Mouse (Mus musculus) myocyte (in vitro differentiated cells): ENCODE data around the gene 6030498E09Rik. TPM values are rescaled to one million over a fixed set of nuclear protein-coding genes. Genes with fewer than 3 reads are reported as not detected.

ENCODE experiments used
- H3K27me3 ChIP-seq: one replicate; pipeline ENCODE4 v1.6.1; 2011; ENCODE audit not compliant: control insufficient read depth, insufficient read depth, insufficient read length
- H3K36me3 ChIP-seq: one replicate; pipeline ENCODE4 v1.6.1; 2011; ENCODE audit not compliant: control insufficient read depth, insufficient read depth
- H3K4me2 ChIP-seq: one replicate; pipeline ENCODE4 v1.6.1; 2011; ENCODE audit warnings: low read depth, control low read depth
- H3K4me3 ChIP-seq: one replicate; pipeline ENCODE4 v1.5.1; 2011; ENCODE audit warnings: mild to moderate bottlenecking, control low read depth, moderate library complexity
- H3K79me2 ChIP-seq: one replicate; pipeline ENCODE4 v1.6.1; 2011; ENCODE audit not compliant: control insufficient read depth, insufficient read depth
- H3ac ChIP-seq: one replicate; pipeline ENCODE4 v1.6.1; 2011; ENCODE audit not compliant: control insufficient read depth, insufficient read length
- CEBPB ChIP-seq: IDR thresholded peaks from 2 replicates; pipeline ENCODE4 v1.6.1; 2011; ENCODE audit warnings: mild to moderate bottlenecking, moderate library complexity; ENCODE audit not compliant: poor library complexity, insufficient read depth, severe bottlenecking
- E2F4 ChIP-seq: IDR thresholded peaks from one replicate; pipeline ENCODE4 v1.6.1; 2011; ENCODE audit warnings: mild to moderate bottlenecking, control low read depth, moderate library complexity; ENCODE audit not compliant: insufficient read depth
- MAX ChIP-seq: IDR thresholded peaks from one replicate; pipeline ENCODE4 v1.6.1; 2011; ENCODE audit warnings: low read depth, mild to moderate bottlenecking, control low read depth
- MYOD1 ChIP-seq, 3 experiments: IDR thresholded peaks; one replicate each; pipeline ENCODE4 v1.6.1; 2011; ENCODE audit warnings: control low read depth in 2 of 3, low read depth in 2 of 3, mild to moderate bottlenecking in 2 of 3, moderate library complexity in 1 of 3; ENCODE audit not compliant: insufficient read length in 2 of 3, control insufficient read depth in 1 of 3
- MYOG ChIP-seq, 3 experiments: IDR thresholded peaks; one replicate each; pipeline ENCODE4 v1.6.1; 2011; ENCODE audit warnings: control low read depth in 2 of 3, low read depth in 2 of 3, mild to moderate bottlenecking in 2 of 3; ENCODE audit not compliant: insufficient read length in 2 of 3, control insufficient read depth in 1 of 3, insufficient read depth in 1 of 3
- POLR2A ChIP-seq: IDR thresholded peaks from one replicate; pipeline ENCODE4 v1.6.1; 2011; ENCODE audit warnings: low read depth, mild to moderate bottlenecking, control low read depth, moderate library complexity; ENCODE audit not compliant: insufficient read length
- POLR2AphosphoS2 ChIP-seq: IDR thresholded peaks from one replicate; pipeline ENCODE4 v1.6.1; 2011; ENCODE audit warnings: low read depth, control low read depth; ENCODE audit not compliant: insufficient read length
- REST ChIP-seq: IDR thresholded peaks from one replicate; pipeline ENCODE4 v1.6.1; 2011; ENCODE audit warnings: mild to moderate bottlenecking, control low read depth, moderate library complexity; ENCODE audit not compliant: insufficient read depth, insufficient read length
- SRF ChIP-seq: IDR thresholded peaks from one replicate; pipeline ENCODE4 v1.6.1; 2011; ENCODE audit warnings: low read depth; ENCODE audit not compliant: control insufficient read depth, insufficient read length
- TCF12 ChIP-seq: IDR thresholded peaks from one replicate; pipeline ENCODE4 v1.6.1; 2011; ENCODE audit warnings: mild to moderate bottlenecking, control low read depth; ENCODE audit not compliant: poor library complexity, insufficient read depth, severe bottlenecking
- TCF3 ChIP-seq: IDR thresholded peaks from one replicate; pipeline ENCODE4 v1.6.1; 2011; ENCODE audit warnings: low read depth, control low read depth; ENCODE audit not compliant: insufficient read length
- USF1 ChIP-seq: IDR thresholded peaks from one replicate; pipeline ENCODE4 v1.6.1; 2011; ENCODE audit warnings: low read depth, mild to moderate bottlenecking, control low read depth, moderate library complexity
- polyA plus RNA-seq: library from polyadenylated mRNA; unstranded; fragments of >200 nt; fragmentation: generic; extraction: Trizol; gene quantifications from one replicate; pipeline ENCODE4 v1.2.1, GENCODE M21; 2012; ENCODE audit warnings: missing spikeins

Gene 6030498E09Rik
- polyA plus RNA-seq, 1 experiment, result not detected

GRCm38 (mm10) chrX:38771453-38771852, 1.0 kb upstream of the 6030498E09Rik start:
- Histone ChIP-seq H3K4me2 (no peak overlapping the region), H3K36me3 (no peaks in the 10 kb centered on the region), H3K27me3 (no peaks in the 10 kb centered on the region), H3ac (no peak overlapping the region), H3K4me3 (no peak overlapping the region), H3K79me2 (no peaks in the 10 kb centered on the region)
- no peak for TF ChIP-seq REST
- TF ChIP-seq TCF3, result no peak
- no peak for TF ChIP-seq E2F4
- TF ChIP-seq POLR2AphosphoS2, result no peak
- no peak for TF ChIP-seq USF1
- TF ChIP-seq TCF12, result no peak
- no peak for TF ChIP-seq MAX
- TF ChIP-seq POLR2A, result no peak
- TF ChIP-seq MYOG (IDR thresholded peaks at IDR 0.05; ENCODE audit: control insufficient read depth in 1 of 3, insufficient read depth in 1 of 3, insufficient read length in 2 of 3, low read depth in 2 of 3), result no peak
- TF ChIP-seq CEBPB, result no peak
- no peak for TF ChIP-seq MYOD1 (IDR thresholded peaks at IDR 0.05; ENCODE audit: control insufficient read depth in 1 of 3, insufficient read length in 2 of 3, low read depth in 2 of 3)
- no peak for TF ChIP-seq SRF

- Histone ChIP-seq H3K27me3 (no peaks in the 10 kb centered on the region), H3K4me2 (no peak overlapping the region), H3ac (no peak overlapping the region), H3K79me2 (no peaks in the 10 kb centered on the region), H3K4me3 (no peak overlapping the region), H3K36me3 (no peaks in the 10 kb centered on the region)
- TF ChIP-seq MYOG (IDR thresholded peaks at IDR 0.05; ENCODE audit: control insufficient read depth in 1 of 3, insufficient read depth in 1 of 3, insufficient read length in 2 of 3, low read depth in 2 of 3) (no peak), TCF12 (no peak), E2F4 (no peak)
These were observed 585 bp upstream of the 6030498E09Rik start for GRCm38 (mm10) chrX:38771886-38772285.

- H3K4me3 ChIP-seq, result no peak overlapping the region
- TF ChIP-seq CEBPB (no peak), POLR2A (no peak), E2F4 (no peak), REST (no peak), USF1 (no peak), TCF3 (no peak), MYOG (IDR thresholded peaks at IDR 0.05; ENCODE audit: control insufficient read depth in 1 of 3, insufficient read depth in 1 of 3, insufficient read length in 2 of 3, low read depth in 2 of 3) (no peak), MAX (no peak), SRF (no peak), POLR2AphosphoS2 (no peak), MYOD1 (IDR thresholded peaks at IDR 0.05; ENCODE audit: control insufficient read depth in 1 of 3, insufficient read length in 2 of 3, low read depth in 2 of 3) (no peak), TCF12 (no peak)
- H3ac ChIP-seq, result no peak overlapping the region
- H3K27me3 ChIP-seq, result no peaks in the 10 kb centered on the region
- H3K36me3 ChIP-seq, result no peaks in the 10 kb centered on the region
- H3K4me2 ChIP-seq, result no peak overlapping the region
- H3K79me2 ChIP-seq, result no peaks in the 10 kb centered on the region
These were observed 21.9 kb downstream of the 6030498E09Rik start for GRCm38 (mm10) chrX:38794373-38794772.

- Histone ChIP-seq H3K36me3 (no peaks in the 10 kb centered on the region), H3ac (no peak overlapping the region), H3K27me3 (no peaks in the 10 kb centered on the region), H3K79me2 (no peaks in the 10 kb centered on the region), H3K4me3 (no peak overlapping the region), H3K4me2 (no peak overlapping the region)
- TF ChIP-seq MYOD1 (IDR thresholded peaks at IDR 0.05; ENCODE audit: control insufficient read depth in 1 of 3, insufficient read length in 2 of 3, low read depth in 2 of 3) (no peak), MYOG (IDR thresholded peaks at IDR 0.05; ENCODE audit: control insufficient read depth in 1 of 3, insufficient read depth in 1 of 3, insufficient read length in 2 of 3, low read depth in 2 of 3) (no peak), USF1 (no peak), CEBPB (no peak), E2F4 (no peak), REST (no peak), TCF12 (no peak), POLR2AphosphoS2 (no peak), TCF3 (no peak), MAX (no peak), POLR2A (no peak), SRF (no peak)
These were observed 41.5 kb downstream of the 6030498E09Rik start for GRCm38 (mm10) chrX:38813934-38814333.

- H3K4me3 ChIP-seq, result no peak overlapping the region
These were observed 44.4 kb downstream of the 6030498E09Rik start for GRCm38 (mm10) chrX:38816841-38817240.

More at GRCm38 (mm10) chrX:38816841-38817240, 44.4 kb downstream of the 6030498E09Rik start:
- H3K79me2 ChIP-seq, result no peaks in the 10 kb centered on the region
- H3K4me2 ChIP-seq, result no peak overlapping the region
- no peaks in the 10 kb centered on the region for H3K36me3 ChIP-seq
- no peaks in the 10 kb centered on the region for H3K27me3 ChIP-seq
- TF ChIP-seq POLR2AphosphoS2, result no peak
- TF ChIP-seq USF1, result no peak
- no peak overlapping the region for H3ac ChIP-seq
